Mouse (Mus musculus) R1 (cell line): ENCODE measurements at regions not wholly inside any gene's neighbourhood (a gene's known extent, or its start where the extent isn't known, plus 50 kb on each side); places are given as distances from the start of the nearest gene placed in this dataset.

ENCODE experiments used
- DNase-seq: peaks from one replicate; pipeline ENCODE4 v3.0.0-alpha.2; 2018; ENCODE audit warnings: low read depth, low spot score

DNA sequence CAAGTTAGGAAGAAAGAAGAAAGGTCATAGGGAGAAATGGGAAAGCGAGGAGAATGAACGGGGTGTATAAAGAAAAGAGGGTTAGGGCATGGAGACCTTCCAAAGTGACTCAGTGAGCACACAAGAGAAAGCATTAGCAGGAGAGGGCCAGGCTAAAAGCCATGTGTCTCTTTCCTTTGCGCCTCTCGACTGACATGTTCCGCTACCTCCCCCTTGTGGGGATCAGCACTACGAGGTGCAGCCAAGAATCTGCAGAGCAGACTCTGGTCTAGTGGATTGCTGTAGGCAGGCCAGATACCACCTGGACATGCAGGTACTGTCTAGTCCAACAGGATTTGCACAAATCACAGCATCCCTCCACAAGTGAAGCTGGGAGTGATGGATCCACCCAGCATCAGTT lies 54.0 kb downstream of the Kcna5 start:
- no peak for DNase-seq

DNA sequence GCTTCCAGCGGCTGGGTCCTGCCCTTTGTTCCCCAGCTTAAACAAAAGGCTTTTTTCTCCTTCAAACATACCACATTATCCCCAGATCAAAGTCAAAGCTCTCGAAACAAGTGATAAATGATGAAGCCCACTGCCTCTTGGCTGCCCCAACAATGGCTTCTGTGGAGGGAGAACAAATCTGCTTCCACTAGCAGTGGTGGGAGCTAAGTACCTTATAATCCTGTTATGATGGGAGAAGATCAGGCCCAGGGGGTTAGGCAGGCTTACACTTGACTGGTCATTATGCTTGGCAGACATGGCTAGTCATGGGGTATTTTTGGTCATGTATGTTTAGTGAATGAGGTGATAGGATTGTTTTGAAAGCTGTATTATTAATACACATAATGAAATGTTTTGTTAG lies 57.7 kb downstream of the Kcna5 start:
- DNase-seq: no peak

DNA sequence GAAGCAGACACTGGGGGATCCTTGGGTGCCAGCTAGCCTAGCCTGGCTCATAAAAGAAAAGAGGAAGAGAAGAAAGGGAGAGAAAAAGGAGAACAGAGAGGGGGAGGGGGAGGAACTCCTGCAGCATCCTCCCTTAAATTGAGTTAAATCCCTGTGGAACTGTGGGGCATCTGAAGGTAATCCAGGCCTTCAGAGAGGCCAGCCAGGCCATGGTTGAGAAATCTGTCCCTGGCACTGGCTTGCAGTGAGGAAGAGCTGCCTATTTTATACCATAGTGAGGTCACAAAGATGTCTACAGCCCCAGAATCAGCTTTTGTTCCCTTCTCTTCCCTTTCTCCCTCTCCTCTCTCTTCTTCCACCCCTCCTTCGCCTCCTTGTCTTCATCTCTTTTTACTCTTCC lies 58.5 kb downstream of the Kcna5 start:
- DNase-seq: no peak

DNA sequence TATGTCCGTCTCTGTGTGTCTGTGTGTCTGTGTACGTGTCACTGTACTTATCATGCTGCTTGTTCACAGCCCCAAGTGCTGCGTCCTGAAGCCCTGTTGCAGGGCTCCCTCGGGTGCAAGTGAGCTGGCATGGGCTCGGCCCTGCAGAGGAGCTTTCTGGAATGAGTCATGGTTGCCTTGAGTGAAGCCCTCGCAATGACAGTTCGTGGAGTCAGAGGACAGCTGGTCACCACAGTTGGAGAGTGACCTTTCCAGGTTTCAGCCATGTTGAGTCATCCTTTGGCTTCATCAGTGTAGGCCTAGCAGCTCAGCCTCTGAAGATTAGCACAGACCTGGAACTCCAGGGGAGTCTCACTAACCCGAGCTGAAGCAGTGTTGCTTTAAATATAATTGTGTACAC lies 59.7 kb downstream of the Kcna5 start:
- DNase-seq: no peak

DNA sequence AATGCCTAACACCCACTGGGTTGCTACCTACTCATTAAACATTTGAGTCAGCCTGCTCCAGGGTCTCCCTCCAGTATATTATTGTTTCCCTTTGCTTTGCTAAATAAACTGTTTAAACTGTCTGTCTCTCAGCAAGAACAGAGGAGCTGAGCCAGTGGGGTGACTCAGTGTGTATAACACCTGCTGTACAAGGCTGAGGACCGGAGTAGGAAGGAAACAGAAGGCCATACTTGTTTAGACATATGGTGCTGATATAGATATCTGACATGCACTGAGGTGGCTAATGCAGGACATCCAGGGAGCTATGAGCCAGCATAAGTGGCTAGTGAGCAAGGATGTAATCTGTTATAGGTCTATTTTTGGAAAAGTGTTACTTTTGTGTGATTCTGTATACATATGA lies 81.5 kb downstream of the Kcna5 start:
- no peak for DNase-seq

DNA sequence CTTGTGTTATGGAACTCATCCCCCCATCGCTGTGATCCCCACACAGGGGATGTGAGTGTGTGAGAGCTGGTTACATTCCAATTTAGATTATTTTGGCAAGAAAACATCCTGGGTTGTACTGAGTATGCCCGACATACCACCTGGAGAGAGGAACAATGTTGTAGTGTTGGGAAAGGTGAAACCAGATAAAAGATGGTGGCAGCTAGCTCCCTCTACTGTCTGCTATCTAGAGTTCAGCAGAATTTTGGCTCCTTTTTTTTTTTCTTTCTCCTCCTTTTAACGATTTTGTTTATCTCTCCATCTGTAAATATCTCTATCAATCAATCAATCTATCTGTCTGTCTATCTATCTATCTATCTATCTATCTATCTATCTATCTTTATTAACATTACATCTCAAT lies 89.7 kb downstream of the Kcna5 start:
- peak; percentile 33 for DNase-seq

DNA sequence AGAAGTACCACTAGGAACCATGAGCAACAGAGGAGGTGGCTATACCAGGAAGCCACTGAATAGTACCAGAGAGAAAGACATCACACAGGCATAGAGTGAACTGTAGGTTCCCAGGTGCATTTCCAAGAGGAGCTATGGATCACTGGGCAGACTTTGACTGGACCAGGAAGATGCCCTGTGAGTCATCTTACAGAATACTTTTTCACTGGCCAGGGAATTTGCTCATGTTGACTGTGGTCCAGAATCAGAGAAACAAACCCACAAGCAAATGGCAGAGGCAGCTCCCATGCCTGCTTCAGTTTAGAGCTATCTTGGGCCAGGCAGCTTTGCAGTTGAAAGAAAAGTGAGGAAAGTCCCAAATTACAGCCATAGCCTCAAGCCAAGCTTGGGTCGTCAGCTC lies 95.0 kb downstream of the Kcna5 start:
- no peak for DNase-seq

DNA sequence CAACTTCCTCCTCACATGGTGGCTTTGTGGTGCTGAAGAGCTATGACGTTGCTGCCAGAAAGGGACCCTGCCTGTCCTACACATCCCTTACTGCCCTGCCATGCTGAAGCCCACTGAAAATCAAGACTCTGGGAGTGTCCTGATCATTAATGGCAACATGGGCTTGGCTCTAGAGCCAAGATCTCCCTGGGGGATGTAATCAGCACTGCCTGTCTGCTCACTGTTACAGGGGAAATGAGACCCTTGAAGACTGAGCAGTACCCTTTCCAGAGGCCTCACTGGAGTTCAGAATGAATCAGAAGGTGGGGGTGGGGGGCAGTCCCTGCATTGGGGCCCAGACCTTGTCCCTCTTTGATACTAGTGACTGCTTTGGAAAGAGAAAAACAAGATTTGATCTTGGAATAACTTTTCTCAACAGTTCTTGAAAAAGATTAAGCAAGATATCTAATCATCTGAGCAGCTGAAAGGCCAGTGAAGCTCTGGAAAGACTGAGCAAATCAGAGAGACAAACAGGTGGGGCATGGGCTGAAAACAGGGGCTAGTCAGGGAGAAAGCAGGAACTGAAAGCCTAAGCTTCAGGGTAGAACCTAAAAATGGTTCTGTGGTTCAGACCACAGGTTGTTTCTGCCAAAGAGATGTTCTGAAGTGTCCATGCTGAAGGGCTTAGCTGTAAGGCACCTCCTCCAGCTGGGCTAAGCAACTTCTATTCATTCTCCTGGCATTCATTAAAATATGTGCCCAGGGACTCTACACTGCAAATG lies 97.1 kb downstream of the Kcna5 start:
- no peak for DNase-seq

DNA sequence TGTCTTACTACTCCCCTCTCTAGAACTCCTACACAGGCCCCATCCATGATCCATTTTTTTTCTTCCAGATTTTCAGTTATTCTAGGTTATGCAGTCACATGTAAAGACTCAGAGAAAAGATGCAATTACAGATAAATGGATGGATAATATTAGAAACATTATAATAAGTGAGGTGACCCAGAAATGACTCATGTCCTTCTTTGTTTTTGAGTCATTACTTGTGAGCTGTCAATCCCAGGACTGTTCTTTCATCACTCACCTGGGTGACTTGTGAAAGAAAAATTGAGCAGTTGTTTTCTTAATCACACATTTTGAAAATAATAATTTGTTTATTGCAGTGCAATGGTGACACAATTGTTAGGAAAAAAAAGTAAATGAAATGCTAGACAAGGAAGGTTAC lies 108.0 kb downstream of the Kcna5 start:
- no peak for DNase-seq

DNA sequence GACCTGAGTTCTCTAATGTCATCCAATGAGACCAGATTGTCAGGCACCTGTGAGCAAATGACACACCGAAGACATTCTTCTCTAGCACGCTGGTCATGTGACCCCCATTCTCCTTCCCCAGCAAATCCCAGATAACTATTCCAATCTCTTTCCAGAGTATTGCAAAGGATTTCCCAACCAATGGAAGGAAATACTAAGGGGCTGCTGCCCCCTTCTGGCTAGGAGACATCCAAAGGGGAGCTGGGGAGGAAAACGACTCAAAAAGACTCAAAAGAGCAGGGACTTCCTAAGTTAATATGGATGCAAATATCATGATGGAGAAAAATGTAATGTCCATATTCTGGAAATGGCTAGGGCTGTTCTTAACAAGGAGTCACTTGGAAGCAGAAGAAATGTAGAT lies 129.5 kb downstream of the Kcna5 start:
- DNase-seq: peak; percentile 17

DNA sequence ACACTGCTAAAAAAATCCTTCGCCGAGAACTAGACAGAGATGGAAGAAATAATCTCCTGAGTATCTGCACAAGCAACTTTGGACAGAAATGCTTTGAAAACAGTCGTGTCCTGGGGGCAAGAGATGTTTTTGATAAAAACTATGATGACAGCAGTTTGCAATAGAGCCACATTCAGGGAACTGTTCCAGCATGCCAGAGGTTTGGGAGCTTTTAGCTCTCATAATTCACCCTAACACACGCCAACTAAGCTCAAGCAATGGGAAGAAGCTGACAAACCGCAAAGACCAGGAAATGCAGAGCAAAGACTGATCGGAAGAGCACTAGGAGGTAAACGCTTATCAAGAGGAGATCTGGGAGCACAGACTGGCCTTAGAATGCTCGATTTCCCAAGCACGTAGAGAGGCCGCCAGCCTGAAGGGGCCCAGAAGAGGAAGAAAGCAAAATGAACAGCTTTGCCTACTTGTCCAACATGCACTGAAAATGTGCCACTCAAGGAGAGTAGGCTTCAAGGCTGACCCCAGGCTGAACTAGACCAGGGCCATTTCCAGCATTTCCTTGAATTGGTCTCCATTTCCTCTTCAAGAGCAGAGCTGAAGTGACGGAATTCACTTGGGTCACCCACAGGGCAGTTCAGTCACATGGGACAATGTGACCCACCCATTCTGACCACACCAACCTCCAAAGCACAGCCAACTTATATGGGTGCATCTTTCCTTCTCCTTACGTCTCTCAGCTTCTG lies 130.7 kb downstream of the Kcna5 start:
- no peak for DNase-seq

DNA sequence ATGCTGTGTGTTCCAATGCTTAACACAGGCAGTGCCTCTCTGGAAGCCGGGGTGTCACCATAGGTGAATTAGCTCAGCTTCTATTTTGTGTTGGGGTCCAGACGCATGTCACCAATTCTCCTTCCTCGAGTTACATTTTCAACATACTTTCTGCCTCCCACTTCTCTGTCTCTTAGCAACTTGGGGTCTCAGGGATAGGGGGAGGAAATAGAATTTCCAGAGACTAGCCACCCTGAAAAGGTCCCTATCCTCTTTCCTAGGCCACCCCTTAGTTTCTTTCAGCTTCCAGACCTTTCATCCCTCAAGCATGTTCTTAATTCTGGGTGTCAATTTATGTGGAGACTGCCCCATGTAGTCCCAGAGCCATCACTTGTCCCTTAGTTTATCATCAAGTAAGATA lies 135.6 kb downstream of the Kcna5 start:
- DNase-seq: no peak

DNA sequence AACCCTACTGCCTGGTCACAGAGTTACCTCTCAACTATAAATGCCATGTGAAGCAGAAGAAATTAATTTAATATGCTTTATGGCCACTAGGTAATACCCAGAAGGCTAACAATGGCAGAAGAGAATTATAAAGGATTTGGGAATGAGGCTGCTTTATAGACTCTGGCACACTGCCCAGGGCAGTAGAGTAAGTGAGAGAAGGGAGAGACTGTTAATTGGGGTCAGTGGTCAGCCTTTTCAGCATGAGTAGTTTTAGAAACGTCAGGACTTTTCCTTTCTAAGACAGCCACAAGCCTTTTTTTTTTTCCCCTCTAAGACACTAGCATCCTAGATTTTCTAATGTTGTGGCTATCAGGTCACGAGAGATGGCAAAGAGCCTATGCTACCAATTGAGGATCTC lies 136.6 kb downstream of the Kcna5 start:
- no peak for DNase-seq

DNA sequence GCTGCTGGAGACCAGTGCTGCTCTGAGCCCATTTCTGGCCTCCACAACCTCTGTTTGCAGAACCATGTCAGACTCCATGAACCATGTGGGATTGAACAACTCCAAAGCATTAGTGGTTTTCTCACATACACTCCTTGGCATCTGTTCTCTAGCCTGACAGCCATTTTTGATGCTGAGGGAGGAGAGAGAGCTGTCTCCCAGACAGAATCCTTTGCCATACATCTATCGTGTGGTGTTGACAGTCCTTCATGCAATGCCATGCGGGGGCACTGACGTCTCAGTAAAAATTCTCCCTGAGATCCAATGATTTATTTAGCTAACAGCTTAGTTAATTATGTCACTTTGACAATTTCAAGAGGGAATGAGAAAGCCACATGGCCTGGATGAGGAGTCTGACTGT lies 140.2 kb downstream of the Kcna5 start:
- no peak for DNase-seq

DNA sequence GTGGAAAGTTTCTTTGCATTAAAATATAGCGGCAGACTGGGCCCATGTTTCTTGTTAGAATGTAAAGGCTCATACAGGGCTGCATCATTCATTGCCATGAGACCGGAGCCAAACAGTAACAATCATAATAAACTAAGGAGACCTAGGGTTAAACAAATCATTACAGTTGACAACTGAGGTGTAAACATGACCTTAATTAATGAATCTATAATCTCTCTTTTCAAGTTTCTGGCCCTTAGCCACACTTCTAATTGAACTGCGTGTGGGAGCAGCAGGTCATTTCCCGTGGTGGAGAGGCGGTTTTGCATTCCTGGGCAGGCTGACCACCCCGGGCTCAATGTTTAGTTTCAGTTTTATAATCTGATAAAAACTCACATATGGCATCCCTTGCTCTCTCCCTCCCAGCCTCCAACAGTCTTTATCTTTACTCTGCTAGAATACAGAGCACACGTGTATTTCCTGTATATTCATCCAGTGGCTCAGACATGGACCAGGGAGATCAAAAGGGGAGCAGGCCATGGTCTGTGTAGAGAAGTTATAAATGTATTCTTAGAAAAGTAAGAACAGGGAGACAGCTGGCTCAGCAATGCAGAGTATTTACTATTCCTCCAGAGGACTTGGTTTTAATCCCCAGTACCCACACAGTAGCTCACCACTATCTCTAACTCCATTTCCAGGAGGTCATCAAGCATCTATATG lies 141.0 kb downstream of the Kcna5 start:
- no peak for DNase-seq

DNA sequence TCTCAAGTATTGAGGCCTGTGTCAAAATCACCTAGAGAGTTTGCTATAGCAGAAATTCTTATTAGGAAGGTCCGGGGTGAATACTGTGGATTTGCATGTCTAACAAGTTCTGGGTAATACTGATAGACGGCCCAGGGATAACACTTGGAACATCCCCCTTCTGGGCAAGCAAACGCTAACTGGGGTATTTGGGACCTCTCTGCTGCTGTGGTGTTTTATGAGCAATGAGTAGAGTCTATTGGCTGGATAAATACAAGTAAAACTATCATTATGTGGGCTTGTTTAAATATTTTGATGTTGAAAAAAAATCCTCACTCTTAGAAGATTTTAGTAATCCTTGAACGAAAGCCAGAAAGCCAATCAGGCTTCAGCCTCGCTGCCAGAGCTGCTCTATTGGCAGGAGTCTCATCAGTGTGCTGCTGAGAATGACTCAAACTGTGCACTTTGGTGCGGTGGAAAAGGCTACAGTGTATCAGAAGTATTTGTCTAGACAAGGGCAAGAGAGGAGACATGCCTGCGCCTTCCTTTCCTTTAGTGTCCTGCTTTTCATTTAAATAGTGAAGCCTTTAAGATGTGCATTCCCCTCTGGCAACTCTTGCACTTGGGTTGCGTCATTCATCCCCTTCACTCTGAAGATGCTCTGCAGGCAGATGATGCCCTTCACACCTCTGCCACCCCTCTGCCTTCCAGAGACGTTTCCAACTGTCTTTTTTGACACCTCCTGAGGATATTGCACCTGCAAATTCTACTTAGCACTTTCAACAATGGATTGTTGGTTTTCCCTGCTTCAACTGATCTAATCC lies 150.8 kb downstream of the Kcna5 start:
- DNase-seq: no peak

DNA sequence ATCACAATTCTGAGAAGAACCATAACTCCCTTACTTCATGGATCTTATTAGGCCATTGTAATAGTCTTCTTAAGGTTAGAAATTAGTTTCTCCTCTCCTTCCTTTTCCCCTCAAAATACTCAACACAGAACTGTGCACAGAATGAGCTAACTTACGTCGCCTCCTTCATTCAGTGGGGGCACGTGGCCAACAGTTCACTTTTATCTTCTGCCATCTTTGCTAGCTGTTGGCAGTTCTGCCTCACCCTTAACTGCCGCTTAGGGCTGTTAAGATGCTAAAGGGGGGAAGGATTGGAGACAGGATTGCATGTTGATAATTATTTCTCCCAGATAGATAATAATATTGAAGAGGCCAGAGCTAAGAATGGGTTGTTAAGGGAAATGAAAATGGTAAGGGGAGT lies 158.0 kb downstream of the Kcna5 start:
- DNase-seq: no peak

DNA sequence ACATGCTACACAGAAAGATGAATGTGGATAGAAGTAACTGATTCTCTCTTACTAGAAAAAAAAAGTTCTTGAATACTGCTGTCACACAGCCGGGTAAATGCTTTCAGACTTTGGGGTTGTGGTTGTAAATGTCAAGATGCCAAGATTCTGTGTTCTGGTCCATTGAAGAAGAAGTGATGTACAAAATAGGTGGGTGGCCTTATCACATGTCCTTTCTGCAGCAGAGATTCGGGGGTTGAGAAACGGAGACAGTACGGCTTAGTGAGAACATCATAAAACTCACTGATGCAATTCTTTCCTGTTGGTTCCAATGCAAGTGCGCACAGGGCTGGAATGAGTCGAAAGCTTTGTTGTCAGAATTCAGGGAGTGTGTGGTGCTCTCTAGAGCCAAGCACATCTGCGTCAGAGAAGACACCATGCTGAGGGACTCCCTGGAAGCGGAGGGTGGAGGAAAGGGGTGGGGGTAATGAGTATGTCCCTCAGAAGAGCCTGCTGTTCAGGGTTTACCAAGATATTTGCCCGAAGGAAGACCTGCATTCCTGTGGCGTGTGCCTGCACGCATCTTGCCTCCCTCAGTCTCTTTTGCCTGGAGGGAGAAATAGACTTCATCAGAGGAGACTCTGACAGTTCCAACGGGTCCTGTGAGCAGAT lies 160.1 kb downstream of the Kcna5 start:
- DNase-seq: no peak

DNA sequence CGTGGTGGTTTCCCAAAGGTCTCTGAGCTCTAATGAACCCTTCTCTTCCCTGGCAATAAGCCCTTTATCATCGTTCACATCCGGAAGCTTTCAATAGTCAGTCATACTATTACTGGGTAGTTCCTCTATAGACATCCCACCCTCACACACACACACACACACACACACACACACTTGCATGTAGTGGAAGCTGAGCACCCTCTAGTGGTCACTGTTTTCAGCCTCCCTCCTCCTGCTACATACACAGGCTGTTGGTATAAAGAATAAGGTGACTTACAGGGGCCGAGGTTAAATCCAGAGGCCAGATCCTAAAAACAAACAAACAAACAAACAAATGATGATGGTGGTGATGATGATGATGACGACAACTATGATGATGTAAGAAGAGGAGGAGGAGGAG lies 163.2 kb downstream of the Kcna5 start:
- peak; percentile 45 for DNase-seq

DNA sequence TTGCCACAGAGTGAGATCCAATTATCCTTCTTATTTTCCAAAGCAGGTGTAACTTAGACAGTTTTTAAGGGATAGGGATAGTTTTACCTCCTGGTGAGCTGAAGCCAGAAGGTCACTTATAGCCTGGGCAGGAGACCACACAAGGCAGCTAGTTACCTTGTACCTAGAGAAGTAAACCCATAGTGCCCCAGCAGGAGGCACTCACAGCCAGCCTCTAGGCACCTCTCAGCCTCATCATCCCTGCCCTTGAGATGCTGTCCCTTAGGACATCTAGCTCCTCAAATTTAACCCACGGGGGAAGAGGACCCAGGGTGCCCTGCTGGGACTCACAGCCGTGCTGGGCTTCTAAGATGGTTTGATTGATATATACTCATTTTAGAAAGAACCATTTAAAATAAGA lies 163.7 kb downstream of the Kcna5 start:
- DNase-seq: no peak

DNA sequence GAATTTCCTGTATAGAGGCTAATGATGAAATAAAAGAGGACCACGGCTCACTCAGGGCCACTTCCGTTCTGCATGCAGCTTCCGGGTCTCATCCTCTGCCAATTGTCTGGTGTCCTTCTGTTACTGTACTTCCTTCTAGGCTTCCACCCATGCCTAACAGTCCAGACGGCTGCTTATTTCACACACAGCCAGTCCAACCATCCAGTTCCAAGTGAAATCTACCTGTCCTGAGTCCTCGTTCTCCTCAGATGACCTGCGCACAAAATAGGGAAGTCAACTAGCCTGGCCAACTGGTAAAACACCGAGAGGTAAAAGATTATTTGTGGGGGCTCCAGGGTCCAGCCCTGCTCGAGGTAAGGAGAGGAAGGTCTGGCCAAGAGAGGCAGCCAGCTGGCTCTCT lies 169.7 kb downstream of the Kcna5 start:
- DNase-seq: no peak

DNA sequence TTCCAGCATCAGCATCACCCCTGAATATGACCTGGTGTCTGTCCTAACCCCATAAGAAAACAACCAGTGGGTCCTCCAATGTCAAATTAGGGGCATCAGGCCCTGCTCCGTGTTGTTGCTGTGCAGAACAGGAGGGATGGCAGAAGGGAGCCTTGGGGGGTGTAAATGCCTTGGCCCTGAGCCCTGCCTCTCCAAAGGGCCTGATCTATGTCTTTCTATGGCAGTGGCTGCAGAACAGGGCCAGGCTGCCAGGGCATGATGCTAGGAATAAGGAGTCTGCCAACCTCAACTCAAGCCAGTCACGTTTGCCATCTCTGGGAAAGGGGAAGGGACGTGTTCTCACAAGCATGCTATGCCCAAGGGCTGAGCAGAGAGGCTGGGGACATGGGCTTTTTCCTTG lies 172.9 kb downstream of the Kcna5 start:
- no peak for DNase-seq
